Mouse (Mus musculus) heart, adult 10 weeks (tissue): ENCODE data around the gene Taar2. TPM values are rescaled to one million over a fixed set of nuclear protein-coding genes. Genes with fewer than 3 reads are reported as not detected.

ENCODE experiments used
- polyA plus RNA-seq: library from polyadenylated mRNA; stranded (reverse); fragments of 350-450 nt; fragmentation: Illumina TruSeq; extraction: RNeasy Lipid Tissue Mini Kit (QIAGEN cat#74804); gene quantifications from one replicate; pipeline ENCODE4 v1.2.3, GENCODE M21; 2014; ENCODE audit warnings: low read depth, low replicate concordance

Taar2 gene
- not detected for polyA plus RNA-seq

GRCm38 (mm10) chr10:23938312-23938711 is at the start of gene Taar2:
Gene Taar2, plus strand, starts transcription at chr10:23938572.

GRCm38 (mm10) chr10:23894601-23895349 is 43.6 kb upstream of the Taar2 start, which contains the start of gene Vnn1:
Gene Vnn1, plus strand, starts transcription at chr10:23894688.

GRCm38 (mm10) chr10:23920056-23920455 is 18.3 kb upstream of the Taar2 start, which contains the start of gene Taar1:
Gene Taar1, plus strand, starts transcription at chr10:23920356.

GRCm38 (mm10) chr10:23949508-23950005 is 11.2 kb downstream of the Taar2 start, which contains the start of gene Taar3:
Gene Taar3, plus strand, starts transcription at chr10:23949558.

GRCm38 (mm10) chr10:23960444-23960915 is 22.1 kb downstream of the Taar2 start, which contains the start of gene Taar4:
Gene Taar4, plus strand, starts transcription at chr10:23960494.

GRCm38 (mm10) chr10:23970656-23971165 is 32.3 kb downstream of the Taar2 start, which contains the start of gene Taar5:
Gene Taar5, plus strand, starts transcription at chr10:23970706.

GRCm38 (mm10) chr10:23985546-23985945 is 47.2 kb downstream of the Taar2 start, which contains the start of gene Taar6:
Gene Taar6, minus strand, starts transcription at chr10:23985646.

Other genes with a start within 250 kb of the Taar2 start
- gene Rps12, start 151.3 kb upstream of the Taar2 start, polyA plus RNA-seq, result 775 TPM
- 15.1 TPM for gene Slc18b1, start 141.6 kb upstream of the Taar2 start, polyA plus RNA-seq
- 0.34 TPM for gene Vnn3, start 87.1 kb upstream of the Taar2 start, polyA plus RNA-seq
- gene Vnn1, start 43.9 kb upstream of the Taar2 start, polyA plus RNA-seq, result 0.55 TPM
- gene Taar1, start 18.2 kb upstream of the Taar2 start, polyA plus RNA-seq, result not detected
- not detected for gene Taar3, start 11.0 kb downstream of the Taar2 start, polyA plus RNA-seq
- not detected for gene Taar4, start 21.9 kb downstream of the Taar2 start, polyA plus RNA-seq
- not detected for gene Taar5, start 32.1 kb downstream of the Taar2 start, polyA plus RNA-seq
- not detected for gene Taar6, start 47.1 kb downstream of the Taar2 start, polyA plus RNA-seq
- gene Taar7a, start 54.9 kb downstream of the Taar2 start, polyA plus RNA-seq, result not detected
- gene Taar7b, start 61.4 kb downstream of the Taar2 start, polyA plus RNA-seq, result not detected
- gene Taar7d, start 88.7 kb downstream of the Taar2 start, polyA plus RNA-seq, result not detected
- gene Taar7e, start 99.0 kb downstream of the Taar2 start, polyA plus RNA-seq, result not detected
- not detected for gene Taar7f, start 110.9 kb downstream of the Taar2 start, polyA plus RNA-seq
- gene Taar8a, start 137.9 kb downstream of the Taar2 start, polyA plus RNA-seq, result not detected
- gene Taar8b, start 153.7 kb downstream of the Taar2 start, polyA plus RNA-seq, result not detected
- not detected for gene Taar8c, start 163.3 kb downstream of the Taar2 start, polyA plus RNA-seq
- not detected for gene Taar9, start 171.0 kb downstream of the Taar2 start, polyA plus RNA-seq
- gene Stx7, start 210.7 kb downstream of the Taar2 start, polyA plus RNA-seq, result 47.7 TPM